Mouse (Mus musculus): ENCODE data around the gene Acvrl1. TPM values are rescaled to one million over a fixed set of nuclear protein-coding genes. Genes with fewer than 3 reads are reported as not detected.
A peak's percentile ranks its signal among the peaks of the same experiment; 100 is the strongest.
"Not testable (repeated sequence)": the region's sequence is repeated elsewhere in the genome, so short reads cannot be mapped to it uniquely, and the experiment has no call there.

Gene Acvrl1
- total RNA-seq, 2 experiments from 2014 or later, result 19.1 to 26.1 TPM

DNA sequence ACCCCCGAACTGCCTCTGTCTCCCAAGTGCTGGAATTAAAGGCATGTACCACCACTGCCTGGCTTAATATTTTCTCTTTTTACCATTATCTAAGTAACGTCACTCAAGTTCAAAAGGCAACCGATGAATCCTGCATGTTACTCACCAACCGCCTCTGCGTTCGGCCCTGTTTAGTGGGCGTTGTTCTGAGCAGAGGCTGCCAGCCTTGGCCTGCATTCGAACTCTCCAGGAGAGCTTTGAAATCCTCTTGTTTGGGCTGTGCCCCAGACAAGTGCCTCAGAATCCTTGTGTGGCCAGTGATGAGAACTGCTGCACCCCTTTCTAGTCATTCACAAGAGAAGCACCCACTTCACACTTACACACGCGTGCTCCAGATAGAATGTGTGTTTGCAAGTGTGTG, 22.3 kb upstream of the Acvrl1 start:
- DNase-seq (ENCODE audit: low spot score in 2 of 2), result peak in 1 of 2 experiments; percentile 43

- no peak for DNase-seq (ENCODE audit: low spot score in 2 of 2)
Measured at GRCm38 (mm10) chr15:101107906-101108671, 20.2 kb upstream of the Acvrl1 start.

GRCm38 (mm10) chr15:101113176-101113575, 15.1 kb upstream of the Acvrl1 start:
- no peak for DNase-seq (ENCODE audit: low spot score in 2 of 2)

- not testable (repeated sequence) for DNase-seq (ENCODE audit: low spot score in 2 of 2)
Measured at GRCm38 (mm10) chr15:101113778-101114177, 14.5 kb upstream of the Acvrl1 start.

GRCm38 (mm10) chr15:101115511-101116110, 12.7 kb upstream of the Acvrl1 start, which contains the start of gene Ankrd33:
Gene Ankrd33, plus strand, starts transcription at chr15:101115755.
- DNase-seq (ENCODE audit: low spot score in 2 of 2), result no peak

GRCm38 (mm10) chr15:101118399-101119125, 9.8 kb upstream of the Acvrl1 start:
- peak in 1 of 2 experiments; percentile 42 for DNase-seq (ENCODE audit: low spot score in 2 of 2)

- DNase-seq (ENCODE audit: low spot score in 2 of 2), result no peak
Measured at GRCm38 (mm10) chr15:101121411-101122289, 6.7 kb upstream of the Acvrl1 start.

GRCm38 (mm10) chr15:101122290-101122589, 6.1 kb upstream of the Acvrl1 start:
- no peak for DNase-seq (ENCODE audit: low spot score in 2 of 2)

- no peak for DNase-seq (ENCODE audit: low spot score in 2 of 2)
Measured at GRCm38 (mm10) chr15:101123202-101123601, 5.1 kb upstream of the Acvrl1 start.

DNA sequence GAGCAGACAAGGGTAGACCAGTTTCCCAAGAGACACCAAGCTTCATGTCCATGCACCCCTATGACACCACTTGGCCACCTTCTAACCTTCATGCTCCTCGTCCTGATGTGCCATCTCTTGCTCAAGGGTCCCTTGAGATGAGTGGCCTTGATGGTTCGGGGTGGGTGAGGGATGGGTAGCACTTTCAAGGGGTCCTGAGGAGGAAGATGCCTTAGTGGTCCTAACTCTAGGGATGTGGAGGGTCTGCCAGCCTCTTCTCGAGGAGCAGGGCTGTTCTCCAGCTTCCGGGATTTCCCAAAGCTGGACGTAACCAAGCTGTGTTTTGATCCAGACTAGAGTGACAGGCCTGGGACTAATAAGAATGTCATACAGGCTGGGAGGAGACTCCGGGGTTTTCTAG, 2.8 kb upstream of the Acvrl1 start:
- DNase-seq (ENCODE audit: low spot score in 2 of 2), result no peak

GRCm38 (mm10) chr15:101126876-101127544, 1.3 kb upstream of the Acvrl1 start:
- no peak for DNase-seq (ENCODE audit: low spot score in 2 of 2)

GRCm38 (mm10) chr15:101129412-101129811, 1.1 kb downstream of the Acvrl1 start:
- no peak for DNase-seq (ENCODE audit: low spot score in 2 of 2)

- no peak for DNase-seq (ENCODE audit: low spot score in 2 of 2)
Measured at GRCm38 (mm10) chr15:101131498-101131897, 3.2 kb downstream of the Acvrl1 start.

GRCm38 (mm10) chr15:101132041-101132440, 3.7 kb downstream of the Acvrl1 start:
- DNase-seq (ENCODE audit: low spot score in 2 of 2), result no peak

GRCm38 (mm10) chr15:101132761-101133160, 4.4 kb downstream of the Acvrl1 start:
- DNase-seq (ENCODE audit: low spot score in 2 of 2), result no peak

GRCm38 (mm10) chr15:101133993-101134704, 5.8 kb downstream of the Acvrl1 start:
- no peak for DNase-seq (ENCODE audit: low spot score in 2 of 2)

DNA sequence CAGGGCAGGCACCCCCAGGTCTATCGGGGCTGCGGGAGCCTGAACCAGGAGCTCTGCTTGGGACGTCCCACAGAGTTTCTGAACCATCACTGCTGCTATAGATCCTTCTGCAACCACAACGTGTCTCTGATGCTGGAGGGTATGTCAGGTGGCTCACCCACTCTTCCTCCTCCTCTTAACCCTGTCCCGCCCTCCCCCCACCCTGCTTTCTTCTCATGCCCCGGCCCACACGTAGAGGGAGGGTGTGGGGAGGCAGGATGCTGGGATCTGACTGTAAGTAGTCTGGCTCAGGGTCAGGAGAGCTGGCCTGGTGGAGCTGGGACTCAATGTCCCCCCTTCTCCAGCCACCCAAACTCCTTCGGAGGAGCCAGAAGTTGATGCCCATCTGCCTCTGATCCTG, 7.1 kb downstream of the Acvrl1 start:
- DNase-seq (ENCODE audit: low spot score in 2 of 2), result no peak

DNA sequence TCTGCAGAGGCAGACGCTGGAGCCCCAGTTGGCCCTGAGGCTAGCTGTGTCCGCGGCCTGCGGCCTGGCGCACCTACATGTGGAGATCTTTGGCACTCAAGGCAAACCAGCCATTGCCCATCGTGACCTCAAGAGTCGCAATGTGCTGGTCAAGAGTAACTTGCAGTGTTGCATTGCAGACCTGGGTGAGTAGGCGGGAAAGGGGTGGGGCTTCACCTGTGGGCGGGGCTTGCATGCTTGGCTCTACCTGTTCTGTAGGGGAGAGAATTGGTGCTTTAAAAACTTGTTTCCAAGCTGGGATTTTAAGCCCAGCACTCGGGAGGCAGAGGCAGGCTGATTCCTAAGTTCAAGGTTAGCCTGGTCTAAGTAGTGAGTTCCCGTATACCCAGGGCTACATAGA, 9.1 kb downstream of the Acvrl1 start:
- DNase-seq (ENCODE audit: low spot score in 2 of 2), result no peak

GRCm38 (mm10) chr15:101138675-101139074, 10.4 kb downstream of the Acvrl1 start:
- DNase-seq (ENCODE audit: low spot score in 2 of 2), result no peak

- no peak for DNase-seq (ENCODE audit: low spot score in 2 of 2)
Measured at GRCm38 (mm10) chr15:101139885-101140284, 11.6 kb downstream of the Acvrl1 start.

All from adrenal gland, adult 18-20 months (tissue).